Mouse (Mus musculus) spleen, adult 12 weeks (tissue): Measurements from ENCODE around the gene Pknox1.

Source experiments
- DNase-seq: peaks from one replicate; pipeline ENCODE4 v3.0.0; 2022; ENCODE audit warnings: low spot score

The Pknox1 gene

GRCm38 (mm10) chr17:31652152-31652551 is 87.6 kb downstream of the Pknox1 start:
- DNase-seq: no peak

GRCm38 (mm10) chr17:31653277-31653676 is 88.7 kb downstream of the Pknox1 start:
- DNase-seq: no peak

GRCm38 (mm10) chr17:31655366-31655765 is 90.8 kb downstream of the Pknox1 start:
- DNase-seq: no peak

- no peak for DNase-seq
These were observed 92.1 kb downstream of the Pknox1 start for GRCm38 (mm10) chr17:31656682-31657081.
